ENCODE assay signal across 22 mouse cellular contexts in genomic region chr3:52543006-52543405, GRCm38 (mm10).
DNase-seq lines count a peak whose midpoint lies in the region; ATAC-seq and TF ChIP-seq lines count a peak whose summit lies in the region.
"Had no signal": no experiment of that assay in that cellular context is flagged by ENCODE, and none has a peak within 500 bp of the region (broad histone marks: within the 10 kb centered on the region; RNA-seq: fewer than 3 reads in every experiment).

No protein-coding gene starts in this region.

- no peaks in the 10 kb centered on the region for H3K36me3 ChIP-seq in heart, embryonic 10.5 days
- H3K36me3 ChIP-seq in liver, embryonic 16.5 days (ENCODE audit: control insufficient read depth, insufficient read depth): no peaks in the 10 kb centered on the region
- H3K36me3 ChIP-seq in lung, postnatal 0 days (ENCODE audit: insufficient read depth, low read length): no peaks in the 10 kb centered on the region
- H3K36me3 ChIP-seq: G1E; heart, embryonic 12.5 days; hindbrain, embryonic 10.5 days; limb, embryonic 13.5 days; liver, embryonic 15.5 days; midbrain, embryonic 15.5 days had no signal

- TF ChIP-seq EP300 in lung, postnatal 0 days (IDR thresholded peaks at IDR 0.05): no peak

- peaks cover 17% of the 10 kb centered on the region for H3K4me1 ChIP-seq in heart, embryonic 10.5 days
- no peaks in the 10 kb centered on the region; the same call in 1 of the 2 replicates for H3K4me1 ChIP-seq in liver, embryonic 16.5 days (ENCODE audit: control insufficient read depth, low read depth, low read length)
- no peaks in the 10 kb centered on the region for H3K4me1 ChIP-seq in lung, postnatal 0 days (ENCODE audit: insufficient read depth, low read depth, low read length)

- H3K27ac ChIP-seq in heart, embryonic 10.5 days: no peak overlapping the region
- H3K27ac ChIP-seq in liver, embryonic 16.5 days (ENCODE audit: low read length): no peak overlapping the region; the same call in 1 of the 2 replicates
- H3K27ac ChIP-seq in lung, postnatal 0 days (ENCODE audit: low read length): no peak overlapping the region
- H3K27ac ChIP-seq: limb, embryonic 13.5 days; liver, embryonic 15.5 days; macrophage; midbrain, embryonic 15.5 days had no signal

- H3K27me3 ChIP-seq in heart, embryonic 10.5 days (ENCODE audit: insufficient read depth, poor library complexity, severe bottlenecking): no peaks in the 10 kb centered on the region
- no peaks in the 10 kb centered on the region for H3K27me3 ChIP-seq in liver, embryonic 16.5 days (ENCODE audit: control insufficient read depth, insufficient read depth, low read depth, low read length)
- no peaks in the 10 kb centered on the region for H3K27me3 ChIP-seq in lung, postnatal 0 days (replicated peaks; ENCODE audit: insufficient read depth, low read length)
- H3K27me3 ChIP-seq: liver, embryonic 15.5 days had no signal

- no peak overlapping the region for H3K4me3 ChIP-seq in heart, embryonic 10.5 days
- H3K4me3 ChIP-seq in liver, embryonic 16.5 days (ENCODE audit: low read depth, low read length): no peak overlapping the region
- H3K4me3 ChIP-seq in lung, postnatal 0 days (ENCODE audit: low read depth, low read length): no peak overlapping the region
- H3K4me3 ChIP-seq: heart, embryonic 12.5 days; hindbrain, embryonic 10.5 days; limb, embryonic 13.5 days; liver, embryonic 15.5 days; midbrain, embryonic 15.5 days had no signal

- ATAC-seq in liver, embryonic 16.5 days (ENCODE audit: low read depth): peak; percentile 47; the same call in 1 of the 2 replicates
- no peak for ATAC-seq in lung, postnatal 0 days
- ATAC-seq: forebrain, embryonic 14.5 days; hindbrain, embryonic 16.5 days; midbrain, embryonic 15.5 days had no signal

- no peak overlapping the region for H3K4me2 ChIP-seq in liver, embryonic 16.5 days (ENCODE audit: low read depth, low read length)
- H3K4me2 ChIP-seq in lung, postnatal 0 days (replicated peaks; ENCODE audit: low read depth, low read length): no peak overlapping the region
- H3K4me2 ChIP-seq: heart, embryonic 12.5 days; limb, embryonic 13.5 days; liver, embryonic 15.5 days; midbrain, embryonic 15.5 days had no signal

- 72% methylated on average over 6 of the region's 6 CpGs for WGBS in heart, embryonic 10.5 days
- WGBS in liver, embryonic 16.5 days (ENCODE audit: insufficient replicate concordance): 57% methylated on average over 6 of the region's 6 CpGs
- WGBS in lung, postnatal 0 days: 61% methylated on average over 6 of the region's 6 CpGs

- no peak overlapping the region for H3K9ac ChIP-seq in liver, embryonic 16.5 days (ENCODE audit: low read depth, low read length)
- H3K9ac ChIP-seq in lung, postnatal 0 days (replicated peaks; ENCODE audit: low read depth): no peak overlapping the region
- H3K9ac ChIP-seq: heart, embryonic 12.5 days; limb, embryonic 13.5 days; liver, embryonic 15.5 days; midbrain, embryonic 15.5 days had no signal

- TF ChIP-seq CTCF in lung, postnatal 0 days (IDR thresholded peaks at IDR 0.05): no peak

- no peaks in the 10 kb centered on the region for H3K9me3 ChIP-seq in heart, embryonic 10.5 days
- no peaks in the 10 kb centered on the region for H3K9me3 ChIP-seq in liver, embryonic 16.5 days (replicated peaks; ENCODE audit: control insufficient read depth, low read length)
- H3K9me3 ChIP-seq in lung, postnatal 0 days (ENCODE audit: low read length): no peaks in the 10 kb centered on the region
- H3K9me3 ChIP-seq: heart, embryonic 12.5 days; hindbrain, embryonic 10.5 days; limb, embryonic 13.5 days; liver, embryonic 15.5 days; midbrain, embryonic 15.5 days had no signal

- peak; percentile 34 for DNase-seq in adrenal gland, postnatal 10 days
- DNase-seq in adrenal gland, adult 8-10 months: no peak
- peak; percentile 30 to 72 for DNase-seq in heart, adult 9 months (ENCODE audit: low spot score in 2 of 2)
- DNase-seq in heart, embryonic 10.5 days (ENCODE audit: low spot score): no peak
- no peak for DNase-seq in liver
- DNase-seq in fibroblast of lung, adult 2 months (ENCODE audit: low read depth): peak; percentile 6
- DNase-seq in lung, postnatal 0 days (ENCODE audit: low spot score): no peak
- DNase-seq: cerebellum, adult 8-10 months; cerebellum, postnatal 25 days; kidney, postnatal 25 days; spleen, adult 18-20 months; thymus, postnatal 14 days had no signal

Comparison
In these comparisons a context has a peak if more than half of its experiments do, and no peak if none do; other contexts are left out.
1. DNase-seq: peak in adrenal gland, postnatal 10 days (single experiment), heart, adult 9 months (2 of 2) and fibroblast of lung, adult 2 months (single experiment); none in adrenal gland, adult 8-10 months (single experiment), heart, embryonic 10.5 days (single experiment), liver (single experiment) and lung, postnatal 0 days (single experiment).